Mouse (Mus musculus) limb, embryonic 14.5 days (tissue): ENCODE data around the gene Sema3f. TPM values are rescaled to one million over a fixed set of nuclear protein-coding genes. Genes with fewer than 3 reads are reported as not detected.

Experiments
- ATAC-seq: fragments of 200-750 bp; cut with Nextera tagmentation; 2 replicates; pipeline ENCODE4 v1.8.0; 2017; ENCODE audit warnings: low read depth, moderate number of reproducible peaks, moderate TSS enrichment; ENCODE audit not compliant: low FRiP score
- DNase-seq: peaks from one replicate; pipeline ENCODE4 v3.0.0-alpha.2; 2015; ENCODE audit warnings: low spot score
- H3K27ac ChIP-seq: fragments of 300-500 bp; sonication (generic); replicated peaks from 2 replicates; pipeline ENCODE4 v1.5.1; 2014; ENCODE audit warnings: low read depth, mild to moderate bottlenecking, low read length, moderate library complexity, mixed read lengths
- H3K27me3 ChIP-seq: fragments of 300-500 bp; sonication (generic); 2 replicates; pipeline ENCODE4 v1.6.1; 2014; ENCODE audit warnings: low read length, mixed read lengths; ENCODE audit not compliant: control insufficient read depth, insufficient read depth
- H3K36me3 ChIP-seq: fragments of 300-500 bp; sonication (generic); 2 replicates; pipeline ENCODE4 v1.6.1; 2014; ENCODE audit warnings: mild to moderate bottlenecking, low read length, moderate library complexity, mixed read lengths; ENCODE audit not compliant: control insufficient read depth, insufficient read depth
- H3K4me1 ChIP-seq: fragments of 300-500 bp; sonication (generic); 2 replicates; pipeline ENCODE4 v1.6.1; 2014; ENCODE audit warnings: antibody characterized with exemption, low read length, mixed read lengths; ENCODE audit not compliant: control insufficient read depth, insufficient read depth
- H3K4me2 ChIP-seq: fragments of 300-500 bp; sonication (generic); replicated peaks from 2 replicates; pipeline ENCODE4 v1.6.1; 2014; ENCODE audit warnings: low read depth, mild to moderate bottlenecking, low read length, moderate library complexity; ENCODE audit not compliant: severe bottlenecking
- H3K4me3 ChIP-seq: fragments of 300-500 bp; sonication (generic); replicated peaks from 2 replicates; pipeline ENCODE4 v1.5.1; 2014; ENCODE audit warnings: low read length
- H3K9ac ChIP-seq: fragments of 300-500 bp; sonication (generic); 2 replicates; pipeline ENCODE4 v1.6.1; 2014; ENCODE audit warnings: mild to moderate bottlenecking, low read depth, low read length, moderate library complexity; ENCODE audit not compliant: severe bottlenecking
- H3K9me3 ChIP-seq: fragments of 300-500 bp; sonication (generic); 2 replicates; pipeline ENCODE4 v1.6.1; 2016; ENCODE audit warnings: low read length; ENCODE audit not compliant: control insufficient read depth
- POLR2A ChIP-seq: fragments of 200-500 bp; IDR thresholded peaks from 2 replicates; pipeline ENCODE4 v1.8.0; 2012; ENCODE audit warnings: inconsistent platforms, mild to moderate bottlenecking, moderate library complexity, borderline replicate concordance; ENCODE audit not compliant: insufficient read depth, insufficient read length; ENCODE audit errors: extremely low read depth
- WGBS: fragments of 180-500 bp; shearing (Covaris S2); extraction: QIAGEN DNeasy Blood & Tissue Kit; methylation state at CpG from one replicate; pipeline ENCODE4 v1.1.7; 2014; 5-methylcytosine and 5-hydroxymethylcytosine counted together
- polyA plus RNA-seq, 2 experiments: library from polyadenylated mRNA; depleted of rRNA in 1 of 2; stranded (reverse) in 1 of 2; unstranded in 1 of 2; fragments of >200 nt; fragmentation: Nextera tagmentation in 1 of 2; extraction: Ambion mirVana in 1 of 2; gene quantifications; 2 replicates each; pipeline versions ENCODE4 v1.2.1 to v1.2.3; 2012 to 2014

Gene Sema3f
- polyA plus RNA-seq, 2 experiments, result 48.8 to 228 TPM

GRCm38 (mm10) chr9:107695441-107696105 lies 14.7 kb downstream of the Sema3f start:
- H3K27me3 ChIP-seq, result no peaks in the 10 kb centered on the region
- no peak for TF ChIP-seq POLR2A
- H3K4me1 ChIP-seq, result peaks cover 40% of the 10 kb centered on the region
- WGBS, result 76% methylated on average over 12 of the region's 12 CpGs
- no peaks in the 10 kb centered on the region for H3K9me3 ChIP-seq
- H3K9ac ChIP-seq, result no peak overlapping the region
- DNase-seq (no peak), ATAC-seq (no peak)
- peak overlapping the region; percentile 13; the same call in 1 of the 2 replicates for H3K27ac ChIP-seq
- peaks cover 68% of the 10 kb centered on the region for H3K36me3 ChIP-seq
- no peak overlapping the region for H3K4me3 ChIP-seq
- H3K4me2 ChIP-seq, result no peak overlapping the region

GRCm38 (mm10) chr9:107694627-107695026 lies 15.6 kb downstream of the Sema3f start:
- Histone ChIP-seq H3K9me3 (no peaks in the 10 kb centered on the region), H3K9ac (no peak overlapping the region), H3K4me3 (no peak overlapping the region), H3K27me3 (no peaks in the 10 kb centered on the region), H3K36me3 (peaks cover 73% of the 10 kb centered on the region), H3K4me2 (no peak overlapping the region), H3K4me1 (peaks cover 30% of the 10 kb centered on the region), H3K27ac (no peak overlapping the region)
- no peak for TF ChIP-seq POLR2A
- DNase-seq (no peak), ATAC-seq (no peak)
- WGBS, result 60% methylated on average over 4 of the region's 7 CpGs

DNA sequence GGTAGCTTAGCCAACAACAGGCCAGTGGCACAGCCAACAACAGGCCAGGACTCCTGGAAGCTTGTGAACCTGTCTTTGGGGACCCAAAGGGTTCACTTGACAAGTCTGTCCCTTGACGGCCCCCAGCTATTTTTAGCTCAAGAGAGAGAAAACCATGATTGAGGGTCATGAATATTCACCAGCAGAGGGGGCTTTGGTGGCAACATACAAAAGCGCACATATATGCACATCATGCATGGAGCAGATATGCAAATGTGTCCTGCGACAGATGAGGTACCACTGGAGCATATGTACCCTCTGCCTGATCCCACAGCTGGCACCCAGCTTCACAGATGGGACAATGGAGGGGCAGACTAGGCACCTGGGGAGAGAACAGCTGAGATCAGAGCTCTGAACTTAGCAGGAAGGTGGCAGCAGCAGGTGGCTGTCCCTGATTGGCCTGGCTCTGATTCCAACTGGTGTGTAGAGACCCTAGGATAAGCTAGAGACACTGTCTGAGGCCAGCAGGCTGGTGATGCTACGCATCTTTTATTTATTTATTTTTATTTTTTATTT lies 16.8 kb downstream of the Sema3f start:
- ATAC-seq, result peak; percentile 13; the same call in 1 of the 2 replicates
- H3K9me3 ChIP-seq, result no peaks in the 10 kb centered on the region
- TF ChIP-seq POLR2A, result no peak
- no peak overlapping the region for H3K4me3 ChIP-seq
- H3K4me1 ChIP-seq, result peaks cover 19% of the 10 kb centered on the region
- 69% methylated on average over 4 of the region's 4 CpGs for WGBS
- no peak overlapping the region for H3K27ac ChIP-seq
- no peak overlapping the region for H3K9ac ChIP-seq
- no peak for DNase-seq
- no peak overlapping the region for H3K4me2 ChIP-seq
- peaks cover 79% of the 10 kb centered on the region for H3K36me3 ChIP-seq
- no peaks in the 10 kb centered on the region for H3K27me3 ChIP-seq

DNA sequence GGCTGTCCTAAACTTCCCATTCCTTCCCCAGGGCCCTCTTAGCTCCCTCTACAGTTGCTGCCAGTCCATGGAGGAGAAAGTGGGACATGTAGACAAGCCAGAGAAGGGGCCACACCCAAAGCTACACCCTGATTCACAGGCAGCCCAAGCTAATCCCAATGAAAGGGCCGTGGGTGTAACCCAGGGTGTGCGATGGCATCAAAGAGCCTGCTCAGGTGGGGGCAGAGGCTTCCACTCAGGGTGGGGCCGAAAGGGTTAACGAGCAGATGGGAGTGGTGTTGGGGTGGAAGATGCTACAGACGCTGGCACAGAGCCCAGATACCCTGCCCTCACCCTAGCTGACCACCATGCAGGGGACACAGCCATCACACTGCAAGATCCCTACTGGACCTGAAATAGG lies 17.5 kb downstream of the Sema3f start:
- no peaks in the 10 kb centered on the region for H3K27me3 ChIP-seq
- DNase-seq (no peak), ATAC-seq (no peak)
- H3K4me2 ChIP-seq, result no peak overlapping the region
- peaks cover 86% of the 10 kb centered on the region for H3K36me3 ChIP-seq
- no peak overlapping the region for H3K27ac ChIP-seq
- no peak overlapping the region for H3K4me3 ChIP-seq
- WGBS, result 75% methylated on average over 5 of the region's 5 CpGs
- H3K9ac ChIP-seq, result no peak overlapping the region
- H3K4me1 ChIP-seq, result peaks cover 12% of the 10 kb centered on the region
- TF ChIP-seq POLR2A, result no peak
- no peaks in the 10 kb centered on the region for H3K9me3 ChIP-seq

DNA sequence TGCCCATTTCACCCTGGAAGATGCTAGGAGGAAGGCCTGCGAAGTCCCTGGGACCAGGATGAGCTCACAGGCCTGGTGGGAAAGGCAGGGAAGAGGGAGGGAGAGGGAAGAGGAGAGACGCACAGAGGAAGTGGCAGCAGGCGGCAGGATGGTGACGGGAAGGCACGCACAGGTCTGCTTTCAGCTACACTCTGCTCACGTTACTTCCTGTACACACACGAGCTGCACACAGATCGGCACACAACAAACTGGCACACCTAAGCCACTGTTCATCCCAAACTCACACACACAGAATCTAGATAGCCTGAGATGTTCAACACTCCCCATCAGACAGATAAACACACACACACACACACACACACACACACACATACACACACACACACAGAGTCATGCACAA lies 19.9 kb downstream of the Sema3f start:
- H3K36me3 ChIP-seq, result peaks cover 83% of the 10 kb centered on the region
- 87% methylated on average over 8 of the region's 8 CpGs for WGBS
- no peak overlapping the region for H3K4me2 ChIP-seq
- H3K9me3 ChIP-seq, result no peaks in the 10 kb centered on the region
- TF ChIP-seq POLR2A, result no peak
- no peak overlapping the region for H3K9ac ChIP-seq
- ATAC-seq (no peak), DNase-seq (no peak)
- H3K27me3 ChIP-seq, result no peaks in the 10 kb centered on the region
- H3K27ac ChIP-seq, result no peak overlapping the region
- no peak overlapping the region for H3K4me3 ChIP-seq
- no peaks in the 10 kb centered on the region for H3K4me1 ChIP-seq

DNA sequence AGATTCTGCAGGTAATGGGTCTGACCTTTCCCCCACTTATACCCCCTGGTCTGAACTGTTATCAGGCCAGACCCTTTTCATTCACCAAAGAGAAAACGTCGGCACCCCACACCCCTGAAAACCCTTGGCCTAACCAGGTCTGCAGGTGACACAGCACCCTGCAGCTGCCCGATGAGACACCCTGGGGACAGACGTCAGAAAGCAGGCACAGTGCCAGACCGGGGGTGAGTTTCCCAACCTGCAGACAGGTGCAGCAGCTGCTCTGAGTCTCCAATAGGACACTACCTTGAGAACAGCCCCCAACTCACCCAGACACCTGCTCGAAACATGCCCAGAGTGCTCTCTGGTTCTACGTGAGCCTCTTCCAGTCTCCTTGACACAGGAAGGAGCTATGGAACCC lies 21.3 kb downstream of the Sema3f start:
- Histone ChIP-seq H3K4me3 (no peak overlapping the region), H3K27me3 (no peaks in the 10 kb centered on the region), H3K9me3 (no peaks in the 10 kb centered on the region), H3K4me1 (no peaks in the 10 kb centered on the region), H3K27ac (no peak overlapping the region), H3K9ac (no peak overlapping the region), H3K36me3 (peaks cover 85% of the 10 kb centered on the region), H3K4me2 (no peak overlapping the region)
- ATAC-seq (no peak), DNase-seq (no peak)
- 74% methylated on average over 7 of the region's 7 CpGs for WGBS
- no peak for TF ChIP-seq POLR2A
